Mouse (Mus musculus): ENCODE results near the gene Pnkd.

DNA sequence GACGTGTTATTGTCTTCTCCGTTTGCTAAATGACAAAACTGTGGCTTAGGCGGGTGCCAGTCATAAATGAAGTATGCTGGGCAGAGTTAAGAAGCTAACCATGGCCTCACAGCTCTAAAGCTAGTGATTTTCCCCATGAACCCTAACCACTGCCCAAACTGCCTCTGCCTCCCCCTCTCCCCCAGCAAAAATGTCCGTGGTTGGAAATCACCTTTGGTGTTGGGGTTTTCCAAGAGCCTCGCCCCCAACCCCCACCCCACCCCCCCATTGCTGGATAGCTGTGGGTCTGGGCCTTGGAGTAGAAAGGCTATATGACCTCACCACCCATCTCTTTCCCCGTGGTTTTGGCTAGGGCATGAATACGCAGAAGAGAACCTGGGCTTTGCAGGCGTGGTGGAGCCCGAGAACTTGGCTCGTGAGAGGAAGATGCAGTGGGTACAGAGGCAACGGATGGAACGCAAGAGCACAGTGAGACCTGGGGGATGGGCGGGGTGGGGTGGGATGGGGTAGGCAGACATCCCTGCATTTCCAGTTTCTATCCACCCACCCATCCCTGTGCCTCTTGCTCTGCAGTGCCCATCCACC is 66.5 kb downstream of the Pnkd start:
- no peak for TF ChIP-seq GATA1 (IDR thresholded peaks at IDR 0.05; ENCODE audit: low read length)
- TF ChIP-seq TAL1 (IDR thresholded peaks at IDR 0.05; ENCODE audit: low read length) = no peak
